Mouse (Mus musculus): ENCODE data around the gene Igfbp5.

The Igfbp5 gene

GRCm38 (mm10) chr1:72869275-72869674 lies 5.4 kb downstream of the Igfbp5 start:
- DNase-seq (ENCODE audit: low spot score in 2 of 2), result no peak

- no peak for DNase-seq (ENCODE audit: low spot score in 2 of 2)
These were observed 6.1 kb downstream of the Igfbp5 start for GRCm38 (mm10) chr1:72868429-72869215.

- DNase-seq (ENCODE audit: low spot score in 2 of 2), result no peak
These were observed 7.3 kb downstream of the Igfbp5 start for GRCm38 (mm10) chr1:72867346-72867745.

GRCm38 (mm10) chr1:72866417-72866816 lies 8.3 kb downstream of the Igfbp5 start:
- DNase-seq (ENCODE audit: low spot score in 2 of 2), result no peak

- peak; percentile 74 to 90 for DNase-seq (ENCODE audit: low spot score in 2 of 2)
These were observed 8.8 kb downstream of the Igfbp5 start for GRCm38 (mm10) chr1:72865900-72866299.

GRCm38 (mm10) chr1:72864272-72864671 lies 10.4 kb downstream of the Igfbp5 start:
- DNase-seq (ENCODE audit: low spot score in 2 of 2), result no peak

GRCm38 (mm10) chr1:72863692-72864091 lies 11.0 kb downstream of the Igfbp5 start:
- no peak for DNase-seq (ENCODE audit: low spot score in 2 of 2)

- DNase-seq (ENCODE audit: low spot score in 2 of 2), result no peak
These were observed 12.4 kb downstream of the Igfbp5 start for GRCm38 (mm10) chr1:72862248-72862647.

GRCm38 (mm10) chr1:72861702-72862101 lies 13.0 kb downstream of the Igfbp5 start:
- DNase-seq (ENCODE audit: low spot score in 2 of 2), result no peak

- DNase-seq (ENCODE audit: low spot score in 2 of 2), result no peak
These were observed 14.2 kb downstream of the Igfbp5 start for GRCm38 (mm10) chr1:72860502-72860901.

- no peak for DNase-seq (ENCODE audit: low spot score in 2 of 2)
These were observed 14.7 kb downstream of the Igfbp5 start for GRCm38 (mm10) chr1:72859963-72860362.

GRCm38 (mm10) chr1:72858874-72859273 lies 15.8 kb downstream of the Igfbp5 start:
- peak in 1 of 2 experiments; percentile 53 for DNase-seq (ENCODE audit: low spot score in 2 of 2)

GRCm38 (mm10) chr1:72858286-72858685 lies 16.4 kb downstream of the Igfbp5 start:
- no peak for DNase-seq (ENCODE audit: low spot score in 2 of 2)

- DNase-seq (ENCODE audit: low spot score in 2 of 2), result no peak
These were observed 17.1 kb downstream of the Igfbp5 start for GRCm38 (mm10) chr1:72857631-72858030.

- no peak for DNase-seq (ENCODE audit: low spot score in 2 of 2)
These were observed 17.5 kb downstream of the Igfbp5 start for GRCm38 (mm10) chr1:72857142-72857541.

- no peak for DNase-seq (ENCODE audit: low spot score in 2 of 2)
These were observed 18.3 kb downstream of the Igfbp5 start for GRCm38 (mm10) chr1:72856209-72856909.

GRCm38 (mm10) chr1:72855729-72856128 lies 19.0 kb downstream of the Igfbp5 start:
- DNase-seq (ENCODE audit: low spot score in 2 of 2), result no peak

GRCm38 (mm10) chr1:72854337-72855237 lies 20.1 kb downstream of the Igfbp5 start:
- peak; percentile 66 for DNase-seq (ENCODE audit: low spot score in 2 of 2)

- DNase-seq (ENCODE audit: low spot score in 2 of 2), result no peak
These were observed 20.9 kb downstream of the Igfbp5 start for GRCm38 (mm10) chr1:72853759-72854158.

GRCm38 (mm10) chr1:72849037-72849436 lies 25.6 kb downstream of the Igfbp5 start:
- no peak for DNase-seq (ENCODE audit: low spot score in 2 of 2)

- no peak for DNase-seq (ENCODE audit: low spot score in 2 of 2)
These were observed 26.8 kb downstream of the Igfbp5 start for GRCm38 (mm10) chr1:72847849-72848380.

GRCm38 (mm10) chr1:72844675-72845074 lies 30.0 kb downstream of the Igfbp5 start:
- DNase-seq (ENCODE audit: low spot score in 2 of 2), result no peak
